Mouse (Mus musculus) left cerebral cortex, postnatal 14 days (tissue): Measurements from ENCODE around the gene Car10. TPM values are rescaled to one million over a fixed set of nuclear protein-coding genes. Genes with fewer than 3 reads are reported as not detected.
"Not testable (repeated sequence)": the region's sequence is repeated elsewhere in the genome, so short reads cannot be mapped to it uniquely, and the experiment has no call there.

ENCODE experiments used
- DNase-seq, 2 experiments: peaks; one replicate each; pipeline ENCODE4 v3.0.0; 2021 to 2022; ENCODE audit warnings: low spot score in 2 of 2, mixed read lengths in 1 of 2
- intact Hi-C: fragments of 180-260 bp; cut with DNase I; formaldehyde crosslinking; loops from one replicate; pipeline ENCODE4 v1.15.1; 2025
- total RNA-seq, 2 experiments: library from RNA; stranded (reverse); gene quantifications; 2 replicates each; pipeline ENCODE4 v1.2.3; 2021

The Car10 gene
- total RNA-seq, 2 experiments from 2014 or later = 111 to 126 TPM

- intact Hi-C loops = no loop called here
- DNase-seq = no peak
Measured at GRCm38 (mm10) chr11:93361576-93361975, 263.7 kb downstream of the Car10 start.

GRCm38 (mm10) chr11:93364171-93364570, 266.3 kb downstream of the Car10 start:
- DNase-seq = no peak
- intact Hi-C loops = no loop called here

- DNase-seq = peak in 1 of 2 experiments; percentile 9
- intact Hi-C loops = no loop called here
Measured at GRCm38 (mm10) chr11:93367244-93367643, 269.4 kb downstream of the Car10 start.

GRCm38 (mm10) chr11:93367740-93368139, 269.9 kb downstream of the Car10 start:
- no peak for DNase-seq
- intact Hi-C loops = no loop called here

- no peak for DNase-seq
- intact Hi-C loops = no loop called here
Measured at GRCm38 (mm10) chr11:93373697-93374354, 276.0 kb downstream of the Car10 start.

GRCm38 (mm10) chr11:93391159-93391558, 293.3 kb downstream of the Car10 start:
- peak in 1 of 2 experiments; percentile 10 for DNase-seq

GRCm38 (mm10) chr11:93393371-93393770, 295.5 kb downstream of the Car10 start:
- DNase-seq, intact Hi-C loops: not testable (repeated sequence)

More at GRCm38 (mm10) chr11:93391159-93391558, 293.3 kb downstream of the Car10 start:
- intact Hi-C loops = no loop called here

- intact Hi-C loops = no loop called here
Measured at GRCm38 (mm10) chr11:93396356-93396755, 298.5 kb downstream of the Car10 start.

GRCm38 (mm10) chr11:93401167-93401566, 303.3 kb downstream of the Car10 start:
- intact Hi-C loops, DNase-seq: not testable (repeated sequence)

More at GRCm38 (mm10) chr11:93396356-93396755, 298.5 kb downstream of the Car10 start:
- DNase-seq = no peak

GRCm38 (mm10) chr11:93407981-93408380, 310.2 kb downstream of the Car10 start:
- intact Hi-C loops = no loop called here
- no peak for DNase-seq

- no peak for DNase-seq
- intact Hi-C loops = no loop called here
Measured at GRCm38 (mm10) chr11:93431482-93431881, 333.7 kb downstream of the Car10 start.

- DNase-seq = no peak
- intact Hi-C loops = no loop called here
Measured at GRCm38 (mm10) chr11:93434997-93435915, 337.4 kb downstream of the Car10 start.

- intact Hi-C loops = no loop called here
- DNase-seq = no peak
Measured at GRCm38 (mm10) chr11:93436892-93437291, 339.1 kb downstream of the Car10 start.

GRCm38 (mm10) chr11:93440466-93440865, 342.6 kb downstream of the Car10 start:
- intact Hi-C loops = no loop called here

GRCm38 (mm10) chr11:93443777-93444176, 345.9 kb downstream of the Car10 start:
- DNase-seq = no peak
- intact Hi-C loops = no loop called here

More at GRCm38 (mm10) chr11:93440466-93440865, 342.6 kb downstream of the Car10 start:
- DNase-seq = no peak

- no peak for DNase-seq
- intact Hi-C loops = no loop called here
Measured at GRCm38 (mm10) chr11:93444741-93445140, 346.9 kb downstream of the Car10 start.

- DNase-seq = no peak
- intact Hi-C loops = no loop called here
Measured at GRCm38 (mm10) chr11:93447566-93447965, 349.7 kb downstream of the Car10 start.

GRCm38 (mm10) chr11:93448290-93449256, 350.7 kb downstream of the Car10 start:
- no peak for DNase-seq
- intact Hi-C loops = no loop called here

- intact Hi-C loops = no loop called here
- DNase-seq = no peak
Measured at GRCm38 (mm10) chr11:93450535-93450934, 352.7 kb downstream of the Car10 start.
